Mouse (Mus musculus) midbrain, embryonic 10.5 days (tissue): ENCODE data around the gene Plpp7. TPM values are rescaled to one million over a fixed set of nuclear protein-coding genes. Genes with fewer than 3 reads are reported as not detected.
A peak's percentile ranks its signal among the peaks of the same experiment; 100 is the strongest.

Experiments
- DNase-seq: peaks from one replicate; pipeline ENCODE4 v3.0.0-alpha.2; 2017; ENCODE audit warnings: low spot score
- H3K27ac ChIP-seq: fragments of 300-500 bp; sonication (generic); replicated peaks from 2 replicates; pipeline ENCODE4 v1.5.1; 2016; ENCODE audit warnings: mild to moderate bottlenecking
- H3K27me3 ChIP-seq: fragments of 300-500 bp; sonication (generic); 2 replicates; pipeline ENCODE4 v1.6.1; 2016; ENCODE audit warnings: low read depth, mild to moderate bottlenecking; ENCODE audit not compliant: poor library complexity, severe bottlenecking
- H3K36me3 ChIP-seq: fragments of 300-500 bp; sonication (generic); 2 replicates; pipeline ENCODE4 v1.6.1; 2016; ENCODE audit warnings: mild to moderate bottlenecking, moderate library complexity
- H3K4me1 ChIP-seq: fragments of 300-500 bp; sonication (generic); 2 replicates; pipeline ENCODE4 v1.6.1; 2016
- H3K4me3 ChIP-seq: fragments of 300-500 bp; sonication (generic); 2 replicates; pipeline ENCODE4 v1.5.1; 2016; ENCODE audit warnings: mild to moderate bottlenecking, moderate library complexity
- H3K9me3 ChIP-seq: fragments of 300-500 bp; sonication (generic); replicated peaks from 2 replicates; pipeline ENCODE4 v1.6.1; 2016; ENCODE audit warnings: mild to moderate bottlenecking
- WGBS: fragments of 180-500 bp; shearing (Covaris S2); methylation state at CpG from one replicate; pipeline ENCODE4 v1.1.7; 2016; 5-methylcytosine and 5-hydroxymethylcytosine counted together
- polyA plus RNA-seq: library from polyadenylated mRNA; unstranded; fragments of >200 nt; fragmentation: Nextera tagmentation; extraction: Ambion mirVana; gene quantifications from 2 replicates; pipeline ENCODE4 v1.2.1, GENCODE M21; 2016

Gene Plpp7
- 7.1 and 7.8 TPM in 2 replicates for polyA plus RNA-seq

- H3K9me3 ChIP-seq, result 0 out of 2 replicates have a peak, but pooled peaks cover 2% of the 10 kb centered on the region
- peak within 1 kb of the TSS; percentile 48 for H3K4me3 ChIP-seq
- peak; percentile 71 for DNase-seq
- 0 out of 2 replicates have a peak, but pooled peaks cover 4% of the 10 kb centered on the region for H3K36me3 ChIP-seq
- WGBS, result 59% methylated on average over 22 of the region's 22 CpGs
- peaks cover 2% of the 10 kb centered on the region for H3K27me3 ChIP-seq
- H3K27ac ChIP-seq, result peak within 1 kb of the TSS; percentile 82
- peaks cover 20% of the 10 kb centered on the region for H3K4me1 ChIP-seq
These were observed at the start of gene Plpp7 for GRCm38 (mm10) chr2:32095351-32096121. TSS of gene Plpp7 (plus strand) at chr2:32095528.

GRCm38 (mm10) chr2:32046009-32046408 lies 49.3 kb upstream of the Plpp7 start:
- H3K36me3 ChIP-seq, result peaks cover 97% of the 10 kb centered on the region
- 91% methylated on average over 10 of the region's 10 CpGs for WGBS
- no peaks in the 10 kb centered on the region for H3K27me3 ChIP-seq
- no peaks in the 10 kb centered on the region for H3K4me1 ChIP-seq
- H3K27ac ChIP-seq, result no peak overlapping the region
- no peak for DNase-seq
- no peaks in the 10 kb centered on the region for H3K9me3 ChIP-seq
- H3K4me3 ChIP-seq, result no peak overlapping the region

- Histone ChIP-seq H3K36me3 (peaks cover 97% of the 10 kb centered on the region), H3K27ac (no peak overlapping the region), H3K27me3 (peaks cover 5% of the 10 kb centered on the region; the same call in 1 of the 2 replicates), H3K9me3 (no peaks in the 10 kb centered on the region), H3K4me3 (no peak overlapping the region), H3K4me1 (no peaks in the 10 kb centered on the region)
- WGBS, result 96% methylated on average over 10 of the region's 10 CpGs
- DNase-seq, result no peak
These were observed 48.0 kb upstream of the Plpp7 start for GRCm38 (mm10) chr2:32047323-32047722.

- Histone ChIP-seq H3K4me1 (peaks cover 16% of the 10 kb centered on the region), H3K4me3 (no peak overlapping the region), H3K27me3 (peaks cover 21% of the 10 kb centered on the region), H3K9me3 (no peaks in the 10 kb centered on the region), H3K36me3 (peaks cover 66% of the 10 kb centered on the region), H3K27ac (no peak overlapping the region)
- WGBS, result 85% methylated on average over 8 of the region's 8 CpGs
- no peak for DNase-seq
These were observed 43.5 kb upstream of the Plpp7 start for GRCm38 (mm10) chr2:32051791-32052190.

- DNase-seq, result no peak
- Histone ChIP-seq H3K9me3 (no peaks in the 10 kb centered on the region), H3K27ac (no peak overlapping the region), H3K4me1 (peaks cover 16% of the 10 kb centered on the region), H3K36me3 (peaks cover 60% of the 10 kb centered on the region), H3K27me3 (peaks cover 27% of the 10 kb centered on the region), H3K4me3 (no peak overlapping the region)
- 95% methylated on average over 7 of the region's 7 CpGs for WGBS
These were observed 42.9 kb upstream of the Plpp7 start for GRCm38 (mm10) chr2:32052418-32052817.

GRCm38 (mm10) chr2:32055357-32055965 lies 39.9 kb upstream of the Plpp7 start:
- H3K27ac ChIP-seq, result no peak overlapping the region
- no peak overlapping the region for H3K4me3 ChIP-seq
- H3K9me3 ChIP-seq, result no peaks in the 10 kb centered on the region
- H3K4me1 ChIP-seq, result peaks cover 24% of the 10 kb centered on the region
- WGBS, result 53% methylated on average over 7 of the region's 7 CpGs
- peak; percentile 48 for DNase-seq
- H3K27me3 ChIP-seq, result peaks cover 49% of the 10 kb centered on the region
- peaks cover 30% of the 10 kb centered on the region for H3K36me3 ChIP-seq

GRCm38 (mm10) chr2:32056524-32056923 lies 38.8 kb upstream of the Plpp7 start:
- Histone ChIP-seq H3K9me3 (no peaks in the 10 kb centered on the region), H3K4me3 (no peak overlapping the region), H3K27me3 (peaks cover 49% of the 10 kb centered on the region), H3K36me3 (peaks cover 20% of the 10 kb centered on the region), H3K4me1 (peaks cover 27% of the 10 kb centered on the region), H3K27ac (no peak overlapping the region)
- WGBS, result 88% methylated on average over 10 of the region's 10 CpGs
- no peak for DNase-seq

GRCm38 (mm10) chr2:32057360-32057759 lies 38.0 kb upstream of the Plpp7 start:
- H3K4me1 ChIP-seq, result peaks cover 27% of the 10 kb centered on the region
- H3K36me3 ChIP-seq, result peaks cover 11% of the 10 kb centered on the region
- no peak for DNase-seq
- H3K27me3 ChIP-seq, result peaks cover 44% of the 10 kb centered on the region
- WGBS, result 85% methylated on average over 2 of the region's 2 CpGs
- no peak overlapping the region for H3K27ac ChIP-seq
- H3K4me3 ChIP-seq, result no peak overlapping the region
- no peaks in the 10 kb centered on the region for H3K9me3 ChIP-seq

- Histone ChIP-seq H3K4me1 (peaks cover 27% of the 10 kb centered on the region), H3K36me3 (peaks cover 8% of the 10 kb centered on the region), H3K9me3 (no peaks in the 10 kb centered on the region), H3K27ac (no peak overlapping the region), H3K27me3 (peaks cover 40% of the 10 kb centered on the region), H3K4me3 (no peak overlapping the region)
- WGBS, result 81% methylated on average over 4 of the region's 4 CpGs
- DNase-seq, result no peak
These were observed 37.5 kb upstream of the Plpp7 start for GRCm38 (mm10) chr2:32057794-32058193.

- no peak for DNase-seq
- peaks cover 7% of the 10 kb centered on the region for H3K36me3 ChIP-seq
- H3K27ac ChIP-seq, result no peak overlapping the region
- H3K4me3 ChIP-seq, result no peak overlapping the region
- peaks cover 27% of the 10 kb centered on the region for H3K4me1 ChIP-seq
- WGBS, result 77% methylated on average over 9 of the region's 9 CpGs
- no peaks in the 10 kb centered on the region for H3K9me3 ChIP-seq
- peaks cover 40% of the 10 kb centered on the region for H3K27me3 ChIP-seq
These were observed 37.1 kb upstream of the Plpp7 start for GRCm38 (mm10) chr2:32058241-32058640.

- no peaks in the 10 kb centered on the region for H3K9me3 ChIP-seq
- peaks cover 35% of the 10 kb centered on the region for H3K27me3 ChIP-seq
- H3K36me3 ChIP-seq, result peaks cover 2% of the 10 kb centered on the region
- no peak for DNase-seq
- no peak overlapping the region for H3K27ac ChIP-seq
- 42% methylated on average over 5 of the region's 5 CpGs for WGBS
- H3K4me3 ChIP-seq, result no peak overlapping the region
- peaks cover 27% of the 10 kb centered on the region for H3K4me1 ChIP-seq
These were observed 36.6 kb upstream of the Plpp7 start for GRCm38 (mm10) chr2:32058716-32059115.

- Histone ChIP-seq H3K9me3 (no peaks in the 10 kb centered on the region), H3K27ac (no peak overlapping the region), H3K27me3 (peaks cover 32% of the 10 kb centered on the region), H3K4me1 (peaks cover 23% of the 10 kb centered on the region), H3K36me3 (no peaks in the 10 kb centered on the region), H3K4me3 (no peak overlapping the region)
- 79% methylated on average over 6 of the region's 6 CpGs for WGBS
- DNase-seq, result no peak
These were observed 35.7 kb upstream of the Plpp7 start for GRCm38 (mm10) chr2:32059613-32060012.

- no peak overlapping the region for H3K27ac ChIP-seq
- peaks cover 16% of the 10 kb centered on the region for H3K4me1 ChIP-seq
- no peak for DNase-seq
- no peaks in the 10 kb centered on the region for H3K9me3 ChIP-seq
- H3K4me3 ChIP-seq, result no peak overlapping the region
- H3K27me3 ChIP-seq, result peaks cover 32% of the 10 kb centered on the region
- 80% methylated on average over 6 of the region's 6 CpGs for WGBS
- no peaks in the 10 kb centered on the region for H3K36me3 ChIP-seq
These were observed 35.0 kb upstream of the Plpp7 start for GRCm38 (mm10) chr2:32060228-32060805.
